Mouse (Mus musculus) large intestine, adult 2 months (tissue): ENCODE measurements around the gene Galk1. TPM values are rescaled to one million over a fixed set of nuclear protein-coding genes. Genes with fewer than 3 reads are reported as not detected.

Experiments used
- DNase-seq: peaks from one replicate; pipeline ENCODE4 v3.0.0-alpha.2; 2012; ENCODE audit warnings: low read depth, low spot score
- WGBS: fragments of 180-500 bp; shearing (Covaris S2); methylation state at CpG from one replicate; pipeline ENCODE4 v1.1.7; 2018; 5-methylcytosine and 5-hydroxymethylcytosine counted together
- polyA plus RNA-seq: library from polyadenylated mRNA; depleted of rRNA; stranded (reverse); fragments of >200 nt; gene quantifications from 2 replicates; pipeline ENCODE4 v1.2.3, GENCODE M21; 2012

Gene Galk1
- polyA plus RNA-seq, 1 experiment = 26.3 TPM

- no peak for DNase-seq
- 36% methylated on average over 6 of the region's 6 CpGs for WGBS
These were observed 5.6 kb upstream of the Galk1 start for GRCm38 (mm10) chr11:116018106-116018505.

- WGBS = 84% methylated on average over 8 of the region's 8 CpGs
These were observed 2.3 kb upstream of the Galk1 start for GRCm38 (mm10) chr11:116014821-116015220.

GRCm38 (mm10) chr11:116011529-116012261 is 824 bp downstream of the Galk1 start:
- 41% methylated on average over 14 of the region's 14 CpGs for WGBS
- no peak for DNase-seq

More at GRCm38 (mm10) chr11:116014821-116015220, 2.3 kb upstream of the Galk1 start:
- DNase-seq = no peak

GRCm38 (mm10) chr11:116010948-116011347 is 1.6 kb downstream of the Galk1 start:
- 91% methylated on average over 5 of the region's 5 CpGs for WGBS
- DNase-seq = no peak

- DNase-seq = no peak
- whole genome bisulfite sequencing = 95% methylated on average over 8 of the region's 8 CpGs
These were observed 2.4 kb downstream of the Galk1 start for GRCm38 (mm10) chr11:116010146-116010545.

- DNase-seq = no peak
- 97% methylated on average over 11 of the region's 11 CpGs for WGBS
These were observed 2.9 kb downstream of the Galk1 start for GRCm38 (mm10) chr11:116009661-116010060.

GRCm38 (mm10) chr11:116008832-116009375 is 3.6 kb downstream of the Galk1 start:
- no peak for DNase-seq
- WGBS = 91% methylated on average over 13 of the region's 13 CpGs

- WGBS = 87% methylated on average over 11 of the region's 11 CpGs
These were observed 4.1 kb downstream of the Galk1 start for GRCm38 (mm10) chr11:116008411-116008810.

GRCm38 (mm10) chr11:116007095-116007850 is 5.2 kb downstream of the Galk1 start:
- no peak for DNase-seq
- 90% methylated on average over 28 of the region's 28 CpGs for WGBS

More at GRCm38 (mm10) chr11:116008411-116008810, 4.1 kb downstream of the Galk1 start:
- DNase-seq = no peak

GRCm38 (mm10) chr11:116005701-116006419 is 6.7 kb downstream of the Galk1 start:
- no peak for DNase-seq
- 60% methylated on average over 9 of the region's 9 CpGs for WGBS

GRCm38 (mm10) chr11:116004840-116005700 is 7.4 kb downstream of the Galk1 start:
- no peak for DNase-seq
- WGBS = 3% methylated on average over 54 of the region's 54 CpGs

- WGBS = 45% methylated on average over 8 of the region's 8 CpGs
- no peak for DNase-seq
These were observed 8.2 kb downstream of the Galk1 start for GRCm38 (mm10) chr11:116004186-116004823.

- DNase-seq = no peak
- WGBS = 95% methylated on average over 3 of the region's 3 CpGs
These were observed 9.6 kb downstream of the Galk1 start for GRCm38 (mm10) chr11:116002894-116003293.

- DNase-seq = no peak
- WGBS = 78% methylated on average over 6 of the region's 6 CpGs
These were observed 10.8 kb downstream of the Galk1 start for GRCm38 (mm10) chr11:116001725-116002124.

GRCm38 (mm10) chr11:116000607-116001006 is 11.9 kb downstream of the Galk1 start:
- WGBS = 84% methylated on average over 10 of the region's 10 CpGs
- no peak for DNase-seq

- WGBS = 27% methylated on average over 14 of the region's 14 CpGs
These were observed 12.9 kb downstream of the Galk1 start for GRCm38 (mm10) chr11:115999538-116000143.

GRCm38 (mm10) chr11:115999027-115999426 is 13.5 kb downstream of the Galk1 start:
- WGBS = 69% methylated on average over 7 of the region's 7 CpGs
- DNase-seq = no peak

More at GRCm38 (mm10) chr11:115999538-116000143, 12.9 kb downstream of the Galk1 start:
- peak; percentile 31 for DNase-seq

GRCm38 (mm10) chr11:115997662-115998061 is 14.9 kb downstream of the Galk1 start:
- WGBS = 81% methylated on average over 5 of the region's 5 CpGs
- no peak for DNase-seq
